Mouse (Mus musculus) intestine, embryonic 14.5 days (tissue): ENCODE data around the gene Rd3l. TPM values are rescaled to one million over a fixed set of nuclear protein-coding genes. Genes with fewer than 3 reads are reported as not detected.

Experiments used
- ATAC-seq: fragments of 200-750 bp; cut with Nextera tagmentation; replicated peaks from 2 replicates; pipeline ENCODE4 v1.8.0; 2017; ENCODE audit warnings: low read depth, moderate number of reproducible peaks, moderate TSS enrichment, moderate library complexity; ENCODE audit not compliant: low FRiP score, low TSS enrichment
- DNase-seq: peaks from one replicate; pipeline ENCODE4 v3.0.0-alpha.2; 2018; ENCODE audit warnings: low spot score
- H3K27ac ChIP-seq: fragments of 300-500 bp; sonication (generic); 2 replicates; pipeline ENCODE4 v1.5.1; 2014; ENCODE audit warnings: low read depth, mild to moderate bottlenecking, control low read depth
- H3K27me3 ChIP-seq: fragments of 300-500 bp; sonication (generic); replicated peaks from 2 replicates; pipeline ENCODE4 v1.6.1; 2014; ENCODE audit warnings: low read length, control low read depth; ENCODE audit not compliant: control insufficient read depth, insufficient read depth
- H3K36me3 ChIP-seq: fragments of 300-500 bp; sonication (generic); 2 replicates; pipeline ENCODE4 v1.6.1; 2014; ENCODE audit warnings: low read length, control low read depth; ENCODE audit not compliant: control insufficient read depth, insufficient read depth
- H3K4me1 ChIP-seq: fragments of 300-500 bp; sonication (generic); replicated peaks from 2 replicates; pipeline ENCODE4 v1.6.1; 2014; ENCODE audit warnings: low read length, control low read depth, mixed read lengths; ENCODE audit not compliant: control insufficient read depth, insufficient read depth
- H3K4me2 ChIP-seq: fragments of 300-500 bp; sonication (generic); 2 replicates; pipeline ENCODE4 v1.6.1; 2014; ENCODE audit warnings: low read length
- H3K4me3 ChIP-seq: fragments of 300-500 bp; sonication (generic); 2 replicates; pipeline ENCODE4 v1.5.1; 2014; ENCODE audit warnings: low read depth, low read length, control low read depth, mixed read lengths
- H3K9ac ChIP-seq: fragments of 300-500 bp; sonication (generic); 2 replicates; pipeline ENCODE4 v1.6.1; 2014; ENCODE audit warnings: mild to moderate bottlenecking, low read length
- H3K9me3 ChIP-seq: fragments of 300-500 bp; sonication (generic); 2 replicates; pipeline ENCODE4 v1.6.1; 2016; ENCODE audit warnings: low read length, control low read depth; ENCODE audit not compliant: control insufficient read depth
- WGBS: fragments of 180-500 bp; shearing (Covaris S2); extraction: QIAGEN DNeasy Blood & Tissue Kit; methylation state at CpG from one replicate; pipeline ENCODE4 v1.1.7; 2014; 5-methylcytosine and 5-hydroxymethylcytosine counted together
- polyA plus RNA-seq: library from polyadenylated mRNA; unstranded; fragments of >200 nt; fragmentation: Nextera tagmentation; extraction: Ambion mirVana; gene quantifications from 2 replicates; pipeline ENCODE4 v1.2.1, GENCODE M21; 2014

The Rd3l gene
- polyA plus RNA-seq, 1 experiment from 2014 or later = not detected

- ATAC-seq (peak; percentile 7; the same call in 1 of the 2 replicates), DNase-seq (no peak)
- H3K4me3 ChIP-seq = no peak overlapping the region
- no peak overlapping the region for H3K4me2 ChIP-seq
- no peaks in the 10 kb centered on the region for H3K36me3 ChIP-seq
- H3K9ac ChIP-seq = no peak overlapping the region
- H3K27me3 ChIP-seq = no peaks in the 10 kb centered on the region
- peak overlapping the region; percentile 90 for H3K27ac ChIP-seq
- peaks cover 45% of the 10 kb centered on the region for H3K4me1 ChIP-seq
- no peaks in the 10 kb centered on the region for H3K9me3 ChIP-seq
- 29% methylated on average over 1 of the region's 1 CpGs for WGBS
These were observed 42.4 kb downstream of the Rd3l start for GRCm38 (mm10) chr12:111938623-111939177.

- Histone ChIP-seq H3K27ac (peak overlapping the region; percentile 90), H3K9ac (0 out of 2 replicates have a peak overlapping the region, but pooled peaks have one; percentile 0), H3K4me2 (peak overlapping the region; percentile 36), H3K4me3 (no peak overlapping the region), H3K27me3 (no peaks in the 10 kb centered on the region), H3K9me3 (no peaks in the 10 kb centered on the region), H3K36me3 (no peaks in the 10 kb centered on the region), H3K4me1 (peaks cover 50% of the 10 kb centered on the region)
- DNase-seq (peak; percentile 83), ATAC-seq (peak; percentile 85)
- 22% methylated on average over 24 of the region's 24 CpGs for WGBS
These were observed 44.2 kb downstream of the Rd3l start for GRCm38 (mm10) chr12:111936706-111937550.

GRCm38 (mm10) chr12:111933971-111934370 lies 47.1 kb downstream of the Rd3l start:
- H3K27me3 ChIP-seq = no peaks in the 10 kb centered on the region
- no peak overlapping the region for H3K27ac ChIP-seq
- ATAC-seq = no peak
- WGBS = 60% methylated on average over 2 of the region's 2 CpGs
- no peaks in the 10 kb centered on the region for H3K36me3 ChIP-seq
- H3K9me3 ChIP-seq = no peaks in the 10 kb centered on the region
- H3K4me2 ChIP-seq = no peak overlapping the region
- no peak overlapping the region for H3K4me3 ChIP-seq
- H3K9ac ChIP-seq = no peak overlapping the region
- H3K4me1 ChIP-seq = peaks cover 48% of the 10 kb centered on the region
- DNase-seq = no peak

- ATAC-seq = no peak
- H3K27ac ChIP-seq = no peak overlapping the region
- no peaks in the 10 kb centered on the region for H3K27me3 ChIP-seq
- no peaks in the 10 kb centered on the region for H3K36me3 ChIP-seq
- no peak overlapping the region for H3K4me3 ChIP-seq
- no peak overlapping the region for H3K9ac ChIP-seq
- DNase-seq = no peak
- no peak overlapping the region for H3K4me2 ChIP-seq
- no peaks in the 10 kb centered on the region for H3K9me3 ChIP-seq
- peaks cover 40% of the 10 kb centered on the region for H3K4me1 ChIP-seq
- WGBS = 58% methylated on average over 11 of the region's 11 CpGs
These were observed 47.9 kb downstream of the Rd3l start for GRCm38 (mm10) chr12:111933032-111933704.

GRCm38 (mm10) chr12:111932513-111932912 lies 48.6 kb downstream of the Rd3l start:
- ATAC-seq (no peak), DNase-seq (no peak)
- Histone ChIP-seq H3K27ac (no peak overlapping the region; the same call in 1 of the 2 replicates), H3K27me3 (no peaks in the 10 kb centered on the region), H3K36me3 (no peaks in the 10 kb centered on the region), H3K9ac (no peak overlapping the region), H3K4me3 (no peak overlapping the region), H3K9me3 (no peaks in the 10 kb centered on the region), H3K4me2 (no peak overlapping the region), H3K4me1 (peaks cover 34% of the 10 kb centered on the region)
- 63% methylated on average over 3 of the region's 3 CpGs for WGBS

- DNase-seq (no peak), ATAC-seq (no peak)
- no peaks in the 10 kb centered on the region for H3K27me3 ChIP-seq
- no peaks in the 10 kb centered on the region for H3K36me3 ChIP-seq
- H3K4me1 ChIP-seq = peaks cover 24% of the 10 kb centered on the region
- no peaks in the 10 kb centered on the region for H3K9me3 ChIP-seq
- no peak overlapping the region for H3K4me2 ChIP-seq
- no peak overlapping the region for H3K4me3 ChIP-seq
- no peak overlapping the region for H3K9ac ChIP-seq
- no peak overlapping the region for H3K27ac ChIP-seq
- 87% methylated on average over 9 of the region's 9 CpGs for WGBS
These were observed 49.6 kb downstream of the Rd3l start for GRCm38 (mm10) chr12:111931411-111932025.

Other genes starting within 250 kb of the Rd3l start
- 109 and 121 TPM in 2 replicates for gene Klc1, start 222.5 kb downstream of the Rd3l start, polyA plus RNA-seq
- 14.6 and 16.3 TPM in 2 replicates for gene Xrcc3, start 167.4 kb downstream of the Rd3l start, polyA plus RNA-seq
- gene Zfyve21, start 167.1 kb downstream of the Rd3l start, polyA plus RNA-seq = 160 and 164 TPM in 2 replicates
- gene Ppp1r13b, start 73.2 kb downstream of the Rd3l start, polyA plus RNA-seq = 22.3 and 29.1 TPM in 2 replicates
- gene Atp5mpl, start 14.3 kb downstream of the Rd3l start, polyA plus RNA-seq = 845 and 1,000 TPM in 2 replicates
- gene Tdrd9, start 9.8 kb downstream of the Rd3l start, polyA plus RNA-seq = 0.28 and 0.73 TPM in 2 replicates
- gene Aspg, start 125.4 kb upstream of the Rd3l start, polyA plus RNA-seq = 16.6 and 16.9 TPM in 2 replicates
- 2.6 and 3.6 TPM in 2 replicates for gene Kif26a, start 164.9 kb upstream of the Rd3l start, polyA plus RNA-seq